Mouse (Mus musculus): ENCODE data around the gene Rora. TPM values are rescaled to one million over a fixed set of nuclear protein-coding genes. Genes with fewer than 3 reads are reported as not detected.

Rora gene
- polyA plus RNA-seq, 1 experiment = 0.06 TPM

DNA sequence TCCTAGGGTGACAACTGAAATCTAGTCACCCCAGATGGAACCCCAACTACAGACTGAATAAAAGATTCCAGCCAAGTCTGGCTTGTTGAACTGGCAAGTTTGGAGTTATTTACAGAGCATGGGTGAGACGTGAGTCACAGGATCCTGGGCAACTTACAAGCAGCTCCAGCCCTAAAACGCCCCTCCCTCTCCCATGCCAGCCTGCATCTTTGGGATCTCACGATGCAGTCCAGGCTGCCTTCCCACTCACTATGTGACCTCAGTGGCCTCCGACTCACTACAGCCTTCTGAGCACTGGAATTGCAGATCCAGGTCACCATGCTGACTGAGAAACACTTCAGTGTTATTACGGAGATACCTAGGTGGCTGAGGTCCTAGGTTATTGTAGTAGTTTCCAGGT is 129.0 kb downstream of the Rora start:
- Histone ChIP-seq H3K79me3 (ENCODE audit: low read depth) (no peaks in the 10 kb centered on the region), H3K27me3 (ENCODE audit: control insufficient read depth, insufficient read depth, insufficient read length) (no peaks in the 10 kb centered on the region), H3K79me2 (ENCODE audit: control insufficient read depth, insufficient read depth) (no peaks in the 10 kb centered on the region), H3K36me3 (ENCODE audit: control insufficient read depth, insufficient read depth) (no peaks in the 10 kb centered on the region), H3K4me3 (ENCODE audit: insufficient read depth, poor library complexity, severe bottlenecking) (no peak overlapping the region), H3ac (ENCODE audit: control insufficient read depth, insufficient read length, low read depth) (no peak overlapping the region)
- no peak for TF ChIP-seq MYOD1 (IDR thresholded peaks at IDR 0.05; ENCODE audit: control insufficient read depth, insufficient read length, low read depth)
- no peak for TF ChIP-seq FOSL1 (IDR thresholded peaks at IDR 0.05; ENCODE audit: insufficient read depth, low read length, poor library complexity, severe bottlenecking)
- TF ChIP-seq USF1 (IDR thresholded peaks at IDR 0.05; ENCODE audit: low read depth) = no peak
- TF ChIP-seq CEBPB (IDR thresholded peaks at IDR 0.05; ENCODE audit: low read depth) = no peak
- no peak for TF ChIP-seq MAX (IDR thresholded peaks at IDR 0.05)
- no peak for TF ChIP-seq MYOG (IDR thresholded peaks at IDR 0.05; ENCODE audit: control insufficient read depth, extremely low read depth, insufficient read length)
- no peak for TF ChIP-seq CTCF (IDR thresholded peaks at IDR 0.05; ENCODE audit: control insufficient read depth, insufficient read depth, insufficient read length)

GRCm38 (mm10) chr9:68783246-68783645 is 129.7 kb downstream of the Rora start:
- no peaks in the 10 kb centered on the region for H3K79me2 ChIP-seq (ENCODE audit: control insufficient read depth, insufficient read depth)
- H3ac ChIP-seq (ENCODE audit: control insufficient read depth, insufficient read length, low read depth) = no peak overlapping the region
- no peaks in the 10 kb centered on the region for H3K36me3 ChIP-seq (ENCODE audit: control insufficient read depth, insufficient read depth)
- no peak for TF ChIP-seq CEBPB (IDR thresholded peaks at IDR 0.05; ENCODE audit: low read depth)
- TF ChIP-seq MYOD1 (IDR thresholded peaks at IDR 0.05; ENCODE audit: control insufficient read depth, insufficient read length, low read depth) = no peak
- TF ChIP-seq USF1 (IDR thresholded peaks at IDR 0.05; ENCODE audit: low read depth) = no peak
- TF ChIP-seq MAX (IDR thresholded peaks at IDR 0.05) = no peak
- TF ChIP-seq CTCF (IDR thresholded peaks at IDR 0.05; ENCODE audit: control insufficient read depth, insufficient read depth, insufficient read length) = no peak
- TF ChIP-seq FOSL1 (IDR thresholded peaks at IDR 0.05; ENCODE audit: insufficient read depth, low read length, poor library complexity, severe bottlenecking) = no peak
- no peak for TF ChIP-seq MYOG (IDR thresholded peaks at IDR 0.05; ENCODE audit: control insufficient read depth, extremely low read depth, insufficient read length)
- no peaks in the 10 kb centered on the region for H3K79me3 ChIP-seq (ENCODE audit: low read depth)
- no peak overlapping the region for H3K4me3 ChIP-seq (ENCODE audit: insufficient read depth, poor library complexity, severe bottlenecking)
- no peaks in the 10 kb centered on the region for H3K27me3 ChIP-seq (ENCODE audit: control insufficient read depth, insufficient read depth, insufficient read length)

DNA sequence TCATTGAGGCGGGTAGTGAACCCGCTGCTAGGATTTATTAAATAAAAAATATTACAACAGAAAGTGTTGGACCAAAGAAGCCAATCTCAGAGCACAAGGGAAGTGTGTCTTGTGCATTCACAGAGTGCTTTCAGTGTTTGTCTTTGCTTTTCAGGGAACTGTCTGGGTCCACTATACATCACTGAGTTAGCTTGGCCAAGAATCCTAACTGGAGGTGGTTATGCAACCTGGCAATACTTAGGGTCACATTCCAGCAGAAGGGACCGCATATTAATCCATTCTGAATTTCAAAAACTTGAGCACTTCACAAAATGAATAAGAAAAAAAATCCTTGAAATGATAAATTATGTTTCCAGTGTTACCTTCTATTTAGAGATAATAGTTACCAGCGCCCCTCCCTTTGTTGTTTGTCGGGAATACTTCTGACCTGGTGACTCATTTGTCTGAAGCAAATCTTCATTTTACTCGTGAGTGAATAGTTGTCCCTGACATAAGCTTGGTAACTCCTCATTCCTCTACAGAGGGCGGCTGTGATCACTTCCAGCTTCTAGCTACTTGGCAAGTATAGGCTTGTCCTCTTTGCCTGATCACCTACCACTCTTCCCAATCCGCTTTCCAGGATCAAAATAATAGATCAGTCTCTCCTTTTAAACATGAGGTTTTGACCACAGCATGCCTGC is 133.2 kb downstream of the Rora start:
- no peak overlapping the region for H3ac ChIP-seq (ENCODE audit: control insufficient read depth, insufficient read length, low read depth)
- H3K27me3 ChIP-seq (ENCODE audit: control insufficient read depth, insufficient read depth, insufficient read length) = no peaks in the 10 kb centered on the region
- no peaks in the 10 kb centered on the region for H3K79me3 ChIP-seq (ENCODE audit: low read depth)
- no peak overlapping the region for H3K4me3 ChIP-seq (ENCODE audit: insufficient read depth, poor library complexity, severe bottlenecking)
- H3K79me2 ChIP-seq (ENCODE audit: control insufficient read depth, insufficient read depth) = no peaks in the 10 kb centered on the region
- TF ChIP-seq USF1 (IDR thresholded peaks at IDR 0.05; ENCODE audit: low read depth) (no peak), CEBPB (IDR thresholded peaks at IDR 0.05; ENCODE audit: low read depth) (no peak), CTCF (IDR thresholded peaks at IDR 0.05; ENCODE audit: control insufficient read depth, insufficient read depth, insufficient read length) (no peak), FOSL1 (IDR thresholded peaks at IDR 0.05; ENCODE audit: insufficient read depth, low read length, poor library complexity, severe bottlenecking) (no peak), MYOG (IDR thresholded peaks at IDR 0.05; ENCODE audit: control insufficient read depth, extremely low read depth, insufficient read length) (no peak), MYOD1 (IDR thresholded peaks at IDR 0.05; ENCODE audit: control insufficient read depth, insufficient read length, low read depth) (no peak), MAX (IDR thresholded peaks at IDR 0.05) (no peak)
- H3K36me3 ChIP-seq (ENCODE audit: control insufficient read depth, insufficient read depth) = no peaks in the 10 kb centered on the region

DNA sequence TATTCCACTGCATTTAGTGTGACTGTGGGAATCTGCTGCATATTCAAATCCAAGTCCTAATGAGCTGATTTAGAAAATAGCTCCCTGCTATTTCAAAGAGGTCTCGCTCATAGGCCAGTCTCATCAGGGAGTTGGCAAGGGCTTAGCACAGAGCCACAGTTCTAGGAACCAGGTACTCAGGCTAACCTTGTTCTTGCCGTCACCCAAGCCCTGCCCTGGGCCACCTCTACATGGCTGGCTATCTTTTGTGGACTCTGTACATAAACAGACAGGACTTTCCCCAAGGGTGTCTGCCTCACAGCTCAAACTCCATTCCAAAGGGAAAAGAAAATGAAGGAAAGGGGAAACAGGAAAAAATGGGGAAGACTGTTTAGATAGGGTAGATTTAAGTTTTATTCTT is 134.1 kb downstream of the Rora start:
- Histone ChIP-seq H3K79me2 (ENCODE audit: control insufficient read depth, insufficient read depth) (no peaks in the 10 kb centered on the region), H3K79me3 (ENCODE audit: low read depth) (no peaks in the 10 kb centered on the region), H3ac (ENCODE audit: control insufficient read depth, insufficient read length, low read depth) (no peak overlapping the region), H3K4me3 (ENCODE audit: insufficient read depth, poor library complexity, severe bottlenecking) (no peak overlapping the region), H3K36me3 (ENCODE audit: control insufficient read depth, insufficient read depth) (no peaks in the 10 kb centered on the region), H3K27me3 (ENCODE audit: control insufficient read depth, insufficient read depth, insufficient read length) (peaks cover 2% of the 10 kb centered on the region)
- no peak for TF ChIP-seq CTCF (IDR thresholded peaks at IDR 0.05; ENCODE audit: control insufficient read depth, insufficient read depth, insufficient read length)
- TF ChIP-seq USF1 (IDR thresholded peaks at IDR 0.05; ENCODE audit: low read depth) = no peak
- no peak for TF ChIP-seq CEBPB (IDR thresholded peaks at IDR 0.05; ENCODE audit: low read depth)

DNA sequence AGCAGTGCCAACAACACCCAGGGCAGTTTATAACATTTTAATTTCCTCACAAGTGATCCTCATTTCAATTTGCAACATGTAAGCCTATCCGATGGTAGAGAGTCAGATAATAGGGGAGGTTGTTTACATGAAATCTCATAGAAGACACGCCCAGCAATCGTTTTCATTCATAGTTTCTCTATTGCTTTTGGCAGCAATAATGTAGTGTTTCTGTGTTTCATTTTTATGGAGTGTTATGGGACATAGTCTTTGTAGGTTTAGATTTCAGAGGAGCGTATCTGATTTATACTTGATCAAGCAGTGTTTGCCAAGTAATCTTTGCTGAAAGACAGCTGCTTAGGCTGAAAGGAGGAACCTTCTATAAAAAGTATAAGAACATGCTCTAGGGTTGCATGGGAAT is 137.3 kb downstream of the Rora start:
- TF ChIP-seq CTCF (IDR thresholded peaks at IDR 0.05; ENCODE audit: control insufficient read depth, insufficient read depth, insufficient read length) (no peak), USF1 (IDR thresholded peaks at IDR 0.05; ENCODE audit: low read depth) (no peak), MYOG (IDR thresholded peaks at IDR 0.05; ENCODE audit: control insufficient read depth, extremely low read depth, insufficient read length) (no peak), MAX (IDR thresholded peaks at IDR 0.05) (no peak), CEBPB (IDR thresholded peaks at IDR 0.05; ENCODE audit: low read depth) (no peak), MYOD1 (IDR thresholded peaks at IDR 0.05; ENCODE audit: control insufficient read depth, insufficient read length, low read depth) (no peak), FOSL1 (IDR thresholded peaks at IDR 0.05; ENCODE audit: insufficient read depth, low read length, poor library complexity, severe bottlenecking) (no peak)
- Histone ChIP-seq H3K79me2 (ENCODE audit: control insufficient read depth, insufficient read depth) (no peaks in the 10 kb centered on the region), H3K27me3 (ENCODE audit: control insufficient read depth, insufficient read depth, insufficient read length) (peaks cover 11% of the 10 kb centered on the region), H3ac (ENCODE audit: control insufficient read depth, insufficient read length, low read depth) (no peak overlapping the region), H3K4me3 (ENCODE audit: insufficient read depth, poor library complexity, severe bottlenecking) (no peak overlapping the region), H3K79me3 (ENCODE audit: low read depth) (no peaks in the 10 kb centered on the region), H3K36me3 (ENCODE audit: control insufficient read depth, insufficient read depth) (no peaks in the 10 kb centered on the region)
